Mouse (Mus musculus): Measurements from ENCODE around the gene Slc5a11. TPM values are rescaled to one million over a fixed set of nuclear protein-coding genes. Genes with fewer than 3 reads are reported as not detected.
A peak's percentile ranks its signal among the peaks of the same experiment; 100 is the strongest.

The Slc5a11 gene
- polyA plus RNA-seq, 1 experiment from 2014 or later: not detected

GRCm38 (mm10) chr7:123187246-123187645, 27.3 kb upstream of the Slc5a11 start:
- Histone ChIP-seq H3K9me3 (replicated peaks; ENCODE audit: control insufficient read depth, low read length) (no peaks in the 10 kb centered on the region), H3K4me1 (ENCODE audit: control insufficient read depth, insufficient read depth, low read length) (no peaks in the 10 kb centered on the region), H3K36me3 (replicated peaks; ENCODE audit: control insufficient read depth, insufficient read depth, low read depth, low read length) (peaks cover 27% of the 10 kb centered on the region), H3K4me3 (ENCODE audit: low read depth, low read length) (no peak overlapping the region), H3K27me3 (ENCODE audit: control insufficient read depth, insufficient read depth, low read length) (no peaks in the 10 kb centered on the region), H3K27ac (replicated peaks; ENCODE audit: low read depth, low read length) (no peak overlapping the region), H3K4me2 (ENCODE audit: low read depth, low read length) (no peak overlapping the region), H3K9ac (replicated peaks; ENCODE audit: low read length) (no peak overlapping the region)
- ATAC-seq (replicated peaks; ENCODE audit: insufficient number of reproducible peaks, low FRiP score, low TSS enrichment, low read depth): no peak
- WGBS: 65% methylated on average over 4 of the region's 4 CpGs
- DNase-seq (ENCODE audit: low spot score): no peak

GRCm38 (mm10) chr7:123188462-123188861, 26.1 kb upstream of the Slc5a11 start:
- peaks cover 26% of the 10 kb centered on the region for H3K36me3 ChIP-seq (replicated peaks; ENCODE audit: control insufficient read depth, insufficient read depth, low read depth, low read length)
- 92% methylated on average over 3 of the region's 3 CpGs for WGBS

GRCm38 (mm10) chr7:123189762-123190161, 24.8 kb upstream of the Slc5a11 start:
- DNase-seq (ENCODE audit: low spot score) (no peak), ATAC-seq (replicated peaks; ENCODE audit: insufficient number of reproducible peaks, low FRiP score, low TSS enrichment, low read depth) (no peak)
- Histone ChIP-seq H3K9ac (replicated peaks; ENCODE audit: low read length) (no peak overlapping the region), H3K36me3 (replicated peaks; ENCODE audit: control insufficient read depth, insufficient read depth, low read depth, low read length) (peaks cover 25% of the 10 kb centered on the region), H3K4me2 (ENCODE audit: low read depth, low read length) (no peak overlapping the region), H3K27ac (replicated peaks; ENCODE audit: low read depth, low read length) (no peak overlapping the region), H3K4me3 (ENCODE audit: low read depth, low read length) (no peak overlapping the region), H3K4me1 (ENCODE audit: control insufficient read depth, insufficient read depth, low read length) (no peaks in the 10 kb centered on the region), H3K9me3 (replicated peaks; ENCODE audit: control insufficient read depth, low read length) (no peaks in the 10 kb centered on the region), H3K27me3 (ENCODE audit: control insufficient read depth, insufficient read depth, low read length) (no peaks in the 10 kb centered on the region)
- WGBS: 97% methylated on average over 8 of the region's 8 CpGs

More at GRCm38 (mm10) chr7:123188462-123188861, 26.1 kb upstream of the Slc5a11 start:
- Histone ChIP-seq H3K9me3 (replicated peaks; ENCODE audit: control insufficient read depth, low read length) (no peaks in the 10 kb centered on the region), H3K27ac (replicated peaks; ENCODE audit: low read depth, low read length) (no peak overlapping the region), H3K4me1 (ENCODE audit: control insufficient read depth, insufficient read depth, low read length) (no peaks in the 10 kb centered on the region), H3K4me3 (ENCODE audit: low read depth, low read length) (no peak overlapping the region), H3K27me3 (ENCODE audit: control insufficient read depth, insufficient read depth, low read length) (no peaks in the 10 kb centered on the region), H3K9ac (replicated peaks; ENCODE audit: low read length) (no peak overlapping the region), H3K4me2 (ENCODE audit: low read depth, low read length) (no peak overlapping the region)
- DNase-seq (ENCODE audit: low spot score) (no peak), ATAC-seq (replicated peaks; ENCODE audit: insufficient number of reproducible peaks, low FRiP score, low TSS enrichment, low read depth) (no peak)

- H3K4me2 ChIP-seq (ENCODE audit: low read depth, low read length): no peak overlapping the region
- H3K4me1 ChIP-seq (ENCODE audit: control insufficient read depth, insufficient read depth, low read length): no peaks in the 10 kb centered on the region
- DNase-seq (ENCODE audit: low spot score) (no peak), ATAC-seq (replicated peaks; ENCODE audit: insufficient number of reproducible peaks, low FRiP score, low TSS enrichment, low read depth) (0 out of 2 replicates have a peak, but pooled peaks have one; percentile 21)
- H3K9me3 ChIP-seq (replicated peaks; ENCODE audit: control insufficient read depth, low read length): no peaks in the 10 kb centered on the region
- H3K4me3 ChIP-seq (ENCODE audit: low read depth, low read length): no peak overlapping the region
- H3K36me3 ChIP-seq (replicated peaks; ENCODE audit: control insufficient read depth, insufficient read depth, low read depth, low read length): peaks cover 26% of the 10 kb centered on the region
- H3K27me3 ChIP-seq (ENCODE audit: control insufficient read depth, insufficient read depth, low read length): no peaks in the 10 kb centered on the region
- WGBS: 90% methylated on average over 5 of the region's 5 CpGs
- no peak overlapping the region for H3K9ac ChIP-seq (replicated peaks; ENCODE audit: low read length)
- H3K27ac ChIP-seq (replicated peaks; ENCODE audit: low read depth, low read length): no peak overlapping the region
Observed at GRCm38 (mm10) chr7:123191731-123192130, 22.8 kb upstream of the Slc5a11 start.

- no peaks in the 10 kb centered on the region for H3K9me3 ChIP-seq (replicated peaks; ENCODE audit: control insufficient read depth, low read length)
Observed at GRCm38 (mm10) chr7:123193201-123193600, 21.4 kb upstream of the Slc5a11 start.

GRCm38 (mm10) chr7:123194696-123195095, 19.9 kb upstream of the Slc5a11 start:
- no peaks in the 10 kb centered on the region for H3K4me1 ChIP-seq (ENCODE audit: control insufficient read depth, insufficient read depth, low read length)
- H3K27me3 ChIP-seq (ENCODE audit: control insufficient read depth, insufficient read depth, low read length): no peaks in the 10 kb centered on the region
- DNase-seq (ENCODE audit: low spot score) (no peak), ATAC-seq (replicated peaks; ENCODE audit: insufficient number of reproducible peaks, low FRiP score, low TSS enrichment, low read depth) (no peak)
- H3K27ac ChIP-seq (replicated peaks; ENCODE audit: low read depth, low read length): no peak overlapping the region
- no peak overlapping the region for H3K4me2 ChIP-seq (ENCODE audit: low read depth, low read length)
- no peak overlapping the region for H3K9ac ChIP-seq (replicated peaks; ENCODE audit: low read length)
- peaks cover 16% of the 10 kb centered on the region for H3K36me3 ChIP-seq (replicated peaks; ENCODE audit: control insufficient read depth, insufficient read depth, low read depth, low read length)
- 91% methylated on average over 8 of the region's 8 CpGs for WGBS
- H3K4me3 ChIP-seq (ENCODE audit: low read depth, low read length): no peak overlapping the region
- no peaks in the 10 kb centered on the region for H3K9me3 ChIP-seq (replicated peaks; ENCODE audit: control insufficient read depth, low read length)

More at GRCm38 (mm10) chr7:123193201-123193600, 21.4 kb upstream of the Slc5a11 start:
- ATAC-seq (replicated peaks; ENCODE audit: insufficient number of reproducible peaks, low FRiP score, low TSS enrichment, low read depth) (no peak), DNase-seq (ENCODE audit: low spot score) (no peak)
- Histone ChIP-seq H3K4me1 (ENCODE audit: control insufficient read depth, insufficient read depth, low read length) (no peaks in the 10 kb centered on the region), H3K4me2 (ENCODE audit: low read depth, low read length) (no peak overlapping the region), H3K9ac (replicated peaks; ENCODE audit: low read length) (no peak overlapping the region), H3K4me3 (ENCODE audit: low read depth, low read length) (no peak overlapping the region), H3K36me3 (replicated peaks; ENCODE audit: control insufficient read depth, insufficient read depth, low read depth, low read length) (peaks cover 21% of the 10 kb centered on the region), H3K27ac (replicated peaks; ENCODE audit: low read depth, low read length) (no peak overlapping the region), H3K27me3 (ENCODE audit: control insufficient read depth, insufficient read depth, low read length) (no peaks in the 10 kb centered on the region)
- WGBS: 94% methylated on average over 12 of the region's 12 CpGs

GRCm38 (mm10) chr7:123196432-123196831, 18.1 kb upstream of the Slc5a11 start:
- Histone ChIP-seq H3K27me3 (ENCODE audit: control insufficient read depth, insufficient read depth, low read length) (no peaks in the 10 kb centered on the region), H3K4me3 (ENCODE audit: low read depth, low read length) (no peak overlapping the region), H3K27ac (replicated peaks; ENCODE audit: low read depth, low read length) (no peak overlapping the region), H3K9me3 (replicated peaks; ENCODE audit: control insufficient read depth, low read length) (no peaks in the 10 kb centered on the region), H3K4me1 (ENCODE audit: control insufficient read depth, insufficient read depth, low read length) (no peaks in the 10 kb centered on the region), H3K36me3 (replicated peaks; ENCODE audit: control insufficient read depth, insufficient read depth, low read depth, low read length) (peaks cover 14% of the 10 kb centered on the region), H3K9ac (replicated peaks; ENCODE audit: low read length) (no peak overlapping the region), H3K4me2 (ENCODE audit: low read depth, low read length) (no peak overlapping the region)
- DNase-seq (ENCODE audit: low spot score) (no peak), ATAC-seq (replicated peaks; ENCODE audit: insufficient number of reproducible peaks, low FRiP score, low TSS enrichment, low read depth) (no peak)
- WGBS: 89% methylated on average over 5 of the region's 5 CpGs

- Histone ChIP-seq H3K27me3 (ENCODE audit: control insufficient read depth, insufficient read depth, low read length) (no peaks in the 10 kb centered on the region), H3K4me3 (ENCODE audit: low read depth, low read length) (no peak overlapping the region), H3K27ac (replicated peaks; ENCODE audit: low read depth, low read length) (no peak overlapping the region), H3K4me1 (ENCODE audit: control insufficient read depth, insufficient read depth, low read length) (no peaks in the 10 kb centered on the region), H3K36me3 (replicated peaks; ENCODE audit: control insufficient read depth, insufficient read depth, low read depth, low read length) (peaks cover 4% of the 10 kb centered on the region; the same call in 1 of the 2 replicates), H3K4me2 (ENCODE audit: low read depth, low read length) (no peak overlapping the region), H3K9me3 (replicated peaks; ENCODE audit: control insufficient read depth, low read length) (no peaks in the 10 kb centered on the region), H3K9ac (replicated peaks; ENCODE audit: low read length) (no peak overlapping the region)
- 75% methylated on average over 10 of the region's 10 CpGs for WGBS
- ATAC-seq (replicated peaks; ENCODE audit: insufficient number of reproducible peaks, low FRiP score, low TSS enrichment, low read depth): no peak
- no peak for DNase-seq (ENCODE audit: low spot score)
Observed at GRCm38 (mm10) chr7:123198695-123199094, 15.9 kb upstream of the Slc5a11 start.
